Mouse (Mus musculus) splenic B cell, adult 2 months (primary cell): ENCODE measurements around the gene Slc41a1.

Experiments
- DNase-seq: peaks from one replicate; pipeline ENCODE4 v3.0.0-alpha.2; 2011; ENCODE audit warnings: low read depth, low spot score
- H3K27me3 ChIP-seq: 2 replicates; pipeline ENCODE4 v1.6.1; 2012; ENCODE audit warnings: mild to moderate bottlenecking, low read length, moderate library complexity, mixed read lengths; ENCODE audit not compliant: control insufficient read depth, poor library complexity, insufficient read depth, severe bottlenecking
- H3K36me3 ChIP-seq: 2 replicates; pipeline ENCODE4 v1.6.1; 2012; ENCODE audit warnings: mild to moderate bottlenecking, low read length, moderate library complexity, mixed read lengths; ENCODE audit not compliant: control insufficient read depth, poor library complexity, insufficient read depth, severe bottlenecking

Slc41a1 gene

DNA sequence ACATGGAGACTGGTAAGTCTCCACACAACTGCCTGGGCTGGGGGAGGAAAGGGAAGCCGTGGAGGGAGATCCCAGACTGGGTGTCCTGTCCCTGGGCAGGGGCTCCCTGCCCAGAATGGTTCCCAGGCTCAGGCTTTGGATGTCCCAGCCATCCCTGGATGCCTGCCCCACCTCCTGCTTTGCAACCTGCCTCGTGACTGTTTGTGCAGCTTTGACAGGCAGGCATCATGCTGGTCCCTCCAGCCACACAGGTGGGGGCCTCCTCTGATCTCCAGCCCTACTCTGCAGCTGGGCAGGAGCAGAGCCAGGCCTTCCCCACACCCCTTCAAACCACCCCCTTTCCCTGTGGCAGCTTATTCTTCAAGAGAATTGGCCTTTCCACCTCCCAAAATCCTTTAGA lies 12.0 kb downstream of the Slc41a1 start:
- Histone ChIP-seq H3K27me3 (no peaks in the 10 kb centered on the region), H3K36me3 (peaks cover 6% of the 10 kb centered on the region)
- DNase-seq, result no peak

DNA sequence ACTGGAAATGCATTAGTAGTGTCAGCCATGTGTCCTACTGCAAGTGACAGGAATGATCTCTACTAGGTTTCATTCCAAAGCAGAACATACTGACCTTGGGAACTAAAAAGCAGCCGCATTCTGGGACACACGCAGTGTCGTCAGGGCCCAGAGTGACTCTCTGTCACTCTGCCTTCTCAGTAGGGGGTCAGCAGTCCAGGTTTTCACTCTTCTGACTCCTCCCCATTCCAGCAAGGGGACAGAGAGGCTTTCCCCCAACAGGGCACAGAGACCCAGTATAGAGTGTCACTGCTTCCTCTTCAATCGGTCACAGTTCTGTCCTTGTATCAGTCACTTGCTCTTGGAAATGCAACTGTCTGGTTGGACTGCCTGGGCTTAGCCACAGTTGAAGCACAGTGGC lies 14.9 kb downstream of the Slc41a1 start:
- DNase-seq, result no peak
- no peaks in the 10 kb centered on the region for H3K27me3 ChIP-seq
- peaks cover 6% of the 10 kb centered on the region; the same call in 1 of the 2 replicates for H3K36me3 ChIP-seq

DNA sequence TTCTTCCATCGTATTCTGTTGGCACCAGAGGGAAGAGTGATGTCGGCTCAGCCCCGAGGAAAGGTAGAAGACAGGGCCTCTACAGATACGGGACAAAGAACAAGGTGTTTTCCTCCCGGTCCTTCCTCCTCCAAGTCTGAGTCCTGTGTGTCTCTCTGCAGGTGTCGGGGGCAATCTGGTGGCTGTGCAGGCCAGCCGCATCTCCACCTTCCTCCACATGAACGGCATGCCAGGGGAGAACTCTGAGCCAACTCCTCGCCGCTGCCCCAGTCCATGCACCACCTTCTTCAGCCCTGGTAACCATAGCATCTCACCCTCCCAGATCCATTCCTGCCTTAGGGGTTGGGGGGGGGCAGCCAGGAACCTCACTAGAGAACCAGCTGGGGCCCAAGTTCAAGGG lies 16.5 kb downstream of the Slc41a1 start:
- Histone ChIP-seq H3K27me3 (no peaks in the 10 kb centered on the region), H3K36me3 (peaks cover 6% of the 10 kb centered on the region; the same call in 1 of the 2 replicates)
- no peak for DNase-seq

DNA sequence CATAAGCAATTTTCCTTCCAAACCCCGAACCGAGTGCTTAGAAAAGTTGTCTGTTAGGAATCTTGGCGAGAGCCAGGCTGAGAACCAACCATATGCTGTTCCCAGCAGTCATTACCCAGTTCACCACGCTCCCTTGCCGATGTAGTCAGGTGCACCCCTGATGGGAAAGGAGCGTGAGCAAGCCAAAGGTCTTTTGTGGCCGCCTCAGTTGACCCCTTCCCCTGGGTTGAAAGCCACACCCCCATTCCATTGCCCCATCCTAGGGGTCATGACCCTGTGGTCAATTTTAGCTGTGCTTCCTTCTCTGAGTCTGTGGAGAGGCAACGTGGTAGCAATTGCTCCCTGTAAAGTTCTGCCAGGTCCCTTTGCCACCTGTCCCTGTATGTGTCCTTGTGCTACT lies 17.6 kb downstream of the Slc41a1 start:
- no peaks in the 10 kb centered on the region for H3K27me3 ChIP-seq
- H3K36me3 ChIP-seq, result peaks cover 6% of the 10 kb centered on the region; the same call in 1 of the 2 replicates
- DNase-seq, result no peak

DNA sequence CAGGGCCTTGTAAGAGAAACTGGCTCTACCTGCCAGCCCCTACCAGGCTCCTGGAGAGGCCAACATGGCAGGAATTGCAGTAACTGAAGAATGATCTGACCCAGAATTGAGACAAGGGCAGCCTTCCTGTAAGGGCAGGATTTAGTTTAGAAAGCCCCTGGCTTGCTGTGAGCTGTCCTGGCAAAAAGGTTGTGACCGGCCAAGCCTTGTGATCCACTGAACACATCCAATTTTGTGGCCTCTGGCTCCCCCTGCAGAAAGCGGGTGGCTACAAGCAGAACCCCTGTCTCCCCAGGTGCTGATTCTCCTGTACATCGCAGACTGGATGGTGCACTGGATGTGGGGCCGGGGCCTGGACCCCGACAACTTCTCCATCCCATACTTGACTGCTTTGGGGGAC lies 19.0 kb downstream of the Slc41a1 start:
- H3K27me3 ChIP-seq, result no peaks in the 10 kb centered on the region
- peaks cover 6% of the 10 kb centered on the region; the same call in 1 of the 2 replicates for H3K36me3 ChIP-seq
- peak; percentile 67 for DNase-seq

DNA sequence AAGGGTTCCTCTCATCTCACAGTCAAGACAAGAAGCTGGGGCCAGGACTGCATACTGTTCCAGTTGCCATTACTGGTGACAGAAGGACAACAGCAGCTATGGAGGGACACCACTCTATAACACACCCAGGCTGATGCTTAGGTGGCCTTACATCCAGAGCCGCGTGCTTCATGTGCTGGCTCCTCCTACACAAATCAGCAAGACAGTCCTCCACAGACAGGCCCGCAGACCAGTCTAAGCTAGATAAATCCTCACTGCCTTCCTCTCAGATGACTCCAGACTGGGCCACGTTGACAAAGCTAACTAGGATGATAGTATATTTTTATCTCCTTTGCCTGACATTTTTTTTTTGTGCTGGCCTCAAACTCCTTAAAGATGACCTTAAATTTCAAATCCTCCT lies 34.5 kb downstream of the Slc41a1 start:
- DNase-seq, result no peak
- H3K36me3 ChIP-seq, result no peaks in the 10 kb centered on the region

DNA sequence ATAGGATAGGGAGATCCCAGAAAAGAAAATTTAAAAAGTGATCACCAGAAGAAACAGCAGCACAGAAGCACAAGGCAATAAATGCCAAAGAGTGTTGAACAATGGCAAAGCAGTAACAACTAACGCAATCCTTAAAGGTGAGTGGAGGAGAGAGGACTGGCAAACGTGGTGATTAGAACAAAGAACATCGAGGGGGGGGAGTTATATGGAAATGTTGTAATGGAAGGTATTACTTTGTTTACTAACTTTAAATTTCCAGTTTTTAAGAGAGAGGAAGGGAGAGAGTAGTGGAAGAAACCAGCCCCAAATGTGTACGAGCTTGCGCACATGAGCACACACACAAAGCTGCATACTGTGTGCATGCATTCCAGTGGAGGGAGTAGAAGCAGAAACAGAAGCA lies 38.3 kb downstream of the Slc41a1 start:
- no peak for DNase-seq

More for the DNA sequence above, 34.5 kb downstream of the Slc41a1 start:
- H3K27me3 ChIP-seq, result no peaks in the 10 kb centered on the region

DNA sequence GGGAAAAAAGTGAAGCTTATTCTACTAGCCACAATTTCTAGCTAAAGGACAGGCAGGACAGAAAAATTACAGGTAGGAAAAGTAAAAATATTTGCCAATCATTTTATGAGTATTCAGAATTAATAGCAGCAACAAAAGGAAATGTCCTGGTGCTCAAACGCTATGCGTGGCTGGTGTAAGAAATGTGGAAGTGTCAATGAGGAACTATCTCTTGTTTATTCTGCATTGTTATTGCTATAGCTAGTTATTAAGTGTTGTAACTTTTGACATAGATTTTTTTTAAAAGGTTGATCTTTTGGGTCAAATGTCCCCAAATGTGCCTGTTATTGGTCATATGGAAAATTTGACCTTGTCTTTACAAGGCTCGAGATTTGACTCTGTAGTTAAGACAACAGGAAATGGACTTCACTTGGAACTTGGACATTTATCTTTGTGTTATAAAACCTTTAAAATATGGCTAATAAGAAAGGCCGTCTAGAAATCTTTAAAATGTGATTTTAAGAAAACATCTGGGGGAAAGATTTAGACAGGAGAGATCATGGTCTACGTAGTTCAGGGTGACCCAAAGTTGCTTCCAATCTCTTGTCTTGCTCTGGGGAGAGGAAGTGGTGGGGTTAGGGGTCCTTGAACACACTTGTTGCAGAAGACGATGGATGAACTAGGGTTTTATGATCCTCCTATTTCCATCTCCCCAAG lies 39.2 kb downstream of the Slc41a1 start:
- DNase-seq, result peak; percentile 28
- Histone ChIP-seq H3K36me3 (peaks cover 3% of the 10 kb centered on the region; the same call in 1 of the 2 replicates), H3K27me3 (no peaks in the 10 kb centered on the region)

More for the DNA sequence above, 38.3 kb downstream of the Slc41a1 start:
- peaks cover 2% of the 10 kb centered on the region; the same call in 1 of the 2 replicates for H3K36me3 ChIP-seq
- no peaks in the 10 kb centered on the region for H3K27me3 ChIP-seq

DNA sequence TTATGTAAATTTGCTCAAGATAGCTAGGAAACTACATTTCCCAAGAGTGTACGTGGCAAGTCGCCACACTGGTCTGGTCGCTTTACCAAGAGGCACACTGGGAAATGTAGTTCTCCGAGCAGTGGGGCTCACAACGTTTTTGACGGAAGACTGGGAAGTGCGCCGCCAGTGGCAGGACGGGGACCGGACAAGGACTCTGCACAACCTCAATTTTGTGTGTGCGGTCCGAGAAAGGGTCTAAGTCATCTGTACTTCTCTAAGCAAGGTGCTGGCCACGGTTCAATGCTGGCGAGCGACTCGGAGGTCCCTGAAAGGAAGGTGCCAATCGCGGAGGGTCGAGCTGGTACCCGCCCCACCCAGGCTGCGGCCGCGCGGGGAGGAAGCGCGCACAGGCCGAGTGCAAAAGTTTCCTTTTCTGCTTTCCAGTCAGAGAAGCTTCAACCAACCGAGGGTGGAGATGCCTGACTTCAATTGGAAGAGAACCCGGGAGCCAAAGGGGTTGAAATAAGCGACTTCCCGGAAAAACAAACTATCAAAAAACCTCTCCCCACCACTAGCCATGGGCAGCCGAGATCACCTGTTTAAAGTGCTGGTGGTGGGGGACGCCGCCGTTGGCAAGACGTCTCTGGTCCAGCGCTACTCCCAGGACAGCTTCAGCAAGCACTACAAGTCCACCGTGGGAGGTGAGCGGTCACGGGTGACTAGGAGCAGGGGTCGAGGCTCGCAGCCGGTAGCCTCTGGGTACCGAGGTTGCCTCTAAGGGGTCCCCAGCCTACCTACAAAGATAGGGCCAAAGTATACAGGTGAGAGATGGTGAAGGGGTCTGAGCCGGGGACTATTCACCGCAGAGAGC lies 40.0 kb downstream of the Slc41a1 start, which contains the start of gene Rab29:
TSS of gene Rab29 (plus strand) at position 132 of the 853 bp plus-strand sequence.
- peak; percentile 95 for DNase-seq
- peaks cover 3% of the 10 kb centered on the region; the same call in 1 of the 2 replicates for H3K36me3 ChIP-seq
- H3K27me3 ChIP-seq, result no peaks in the 10 kb centered on the region

DNA sequence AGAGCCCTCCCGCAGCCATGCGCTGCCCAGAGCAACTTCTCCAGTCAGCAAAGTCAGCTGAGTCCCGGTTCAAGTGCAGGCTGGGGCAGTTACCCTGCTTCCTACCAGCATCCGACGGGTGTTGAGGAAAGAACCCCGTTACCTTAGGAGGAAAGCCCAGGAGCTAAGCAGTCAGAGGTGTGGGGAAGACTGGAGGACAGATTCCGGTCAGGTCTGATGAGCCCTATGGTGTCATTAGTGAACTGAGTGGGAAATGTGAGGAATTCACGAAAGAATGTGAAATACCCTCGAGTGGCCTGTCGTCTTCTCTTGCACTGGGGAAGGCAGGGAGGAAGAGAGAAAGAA lies 40.6 kb downstream of the Slc41a1 start:
- H3K36me3 ChIP-seq, result peaks cover 4% of the 10 kb centered on the region; the same call in 1 of the 2 replicates
- H3K27me3 ChIP-seq, result no peaks in the 10 kb centered on the region
- DNase-seq, result no peak

DNA sequence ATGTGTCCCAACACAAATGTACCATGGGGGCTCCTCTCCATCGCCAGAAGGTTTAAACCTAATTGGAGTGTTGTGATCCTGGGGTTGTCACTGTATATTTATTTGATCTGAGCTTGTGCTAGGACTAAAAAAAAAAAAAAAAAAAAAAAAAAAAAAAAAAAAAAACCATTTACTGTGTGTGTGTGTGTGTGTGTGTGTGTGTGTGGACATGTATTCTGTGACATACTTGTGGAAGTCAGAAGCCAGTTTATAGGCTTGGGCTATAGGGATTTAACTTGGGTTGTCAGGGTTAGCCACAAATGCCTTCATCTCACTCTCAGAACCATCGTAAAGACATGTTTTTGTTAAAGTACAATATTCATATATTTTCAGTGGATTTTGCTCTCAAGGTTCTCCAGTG lies 42.3 kb downstream of the Slc41a1 start:
- Histone ChIP-seq H3K27me3 (no peaks in the 10 kb centered on the region), H3K36me3 (peaks cover 6% of the 10 kb centered on the region; the same call in 1 of the 2 replicates)
- DNase-seq, result no peak

DNA sequence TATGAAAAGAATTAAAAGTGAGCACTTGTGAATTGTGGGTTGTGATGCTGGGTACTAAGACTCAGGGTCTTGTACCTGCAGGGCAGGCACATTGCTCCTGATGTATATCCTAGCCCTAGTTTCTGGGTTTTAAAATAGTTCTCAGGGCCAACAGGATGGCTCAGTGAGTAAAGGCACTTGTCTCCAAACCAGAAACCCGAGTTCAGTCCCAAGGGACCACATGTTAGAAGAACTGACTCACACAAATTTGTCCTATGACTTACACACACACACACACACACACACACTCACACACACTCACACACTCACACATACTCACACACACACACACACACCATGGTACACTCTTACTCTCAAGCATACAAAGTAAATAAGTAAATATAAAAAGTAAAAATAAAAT lies 45.6 kb downstream of the Slc41a1 start:
- Histone ChIP-seq H3K27me3 (no peaks in the 10 kb centered on the region), H3K36me3 (peaks cover 8% of the 10 kb centered on the region)
- peak; percentile 18 for DNase-seq

DNA sequence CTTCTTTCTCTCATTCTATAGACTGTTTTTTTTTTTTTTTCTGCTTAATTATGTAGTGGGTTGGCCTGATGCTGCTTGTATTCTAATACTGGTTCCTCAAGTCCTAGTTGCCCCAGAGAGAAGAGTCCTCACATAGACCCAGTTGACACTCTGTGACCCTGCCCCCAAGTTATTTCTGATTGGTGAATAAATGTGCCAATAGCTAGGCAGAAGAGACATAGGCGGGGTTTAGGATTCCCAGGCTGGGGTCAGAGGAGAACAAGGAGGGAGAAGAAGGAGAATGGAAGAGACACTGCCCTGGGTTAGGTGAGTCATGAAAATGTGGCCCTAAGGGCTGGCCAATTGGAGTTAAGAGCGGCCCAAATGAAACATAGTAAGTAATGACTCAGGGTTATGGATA lies 52.5 kb downstream of the Slc41a1 start:
- H3K27me3 ChIP-seq, result no peaks in the 10 kb centered on the region
- H3K36me3 ChIP-seq, result peaks cover 1% of the 10 kb centered on the region; the same call in 1 of the 2 replicates
- DNase-seq, result no peak

DNA sequence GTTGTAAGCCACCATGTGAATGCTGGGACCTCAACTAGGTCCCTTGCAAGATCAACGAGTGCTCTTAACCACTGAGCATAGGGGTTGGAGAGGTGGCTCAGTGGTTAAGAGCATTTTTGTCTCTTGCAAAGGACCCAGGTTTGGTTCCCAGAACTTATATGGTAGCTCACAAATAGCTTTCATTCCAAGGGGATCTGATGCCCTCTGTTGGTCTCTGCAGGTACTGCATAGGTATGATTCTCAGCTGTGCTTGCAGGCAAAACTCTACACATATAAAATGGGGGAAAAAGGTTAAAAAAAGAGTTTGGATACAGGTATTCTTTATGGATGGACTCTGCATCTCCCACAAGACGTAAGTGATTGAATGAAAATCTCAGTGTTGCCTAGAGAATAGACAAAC lies 55.5 kb downstream of the Slc41a1 start:
- Histone ChIP-seq H3K27me3 (no peaks in the 10 kb centered on the region), H3K36me3 (no peaks in the 10 kb centered on the region)
- DNase-seq, result peak; percentile 67

DNA sequence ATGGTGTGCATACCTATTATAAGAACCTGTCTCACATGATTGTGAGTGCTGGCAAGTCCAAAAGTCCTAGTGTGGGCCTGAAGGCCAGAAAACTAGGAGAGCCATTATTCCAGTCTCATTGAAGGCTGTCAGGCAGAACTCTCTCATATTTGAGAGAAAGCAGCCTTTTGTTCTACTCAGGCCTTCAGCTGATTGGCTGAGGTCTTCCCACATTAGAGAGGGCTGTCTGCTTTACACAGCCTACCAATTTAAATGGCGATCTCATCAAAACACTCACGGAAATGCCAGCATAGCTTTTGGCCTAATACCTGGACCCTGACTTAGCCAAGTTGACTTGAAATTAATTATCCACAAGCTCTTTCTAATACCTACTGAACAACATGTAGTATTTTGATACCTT lies 58.9 kb downstream of the Slc41a1 start:
- H3K27me3 ChIP-seq, result no peaks in the 10 kb centered on the region
- H3K36me3 ChIP-seq, result no peaks in the 10 kb centered on the region
- DNase-seq, result no peak
